Mouse (Mus musculus): ENCODE measurements around the gene Gab2.

Gab2 gene

GRCm38 (mm10) chr7:97345229-97345871, 264.0 kb downstream of the Gab2 start:
- peak; percentile 49 to 63 for DNase-seq (ENCODE audit: low spot score in 2 of 2)

DNA sequence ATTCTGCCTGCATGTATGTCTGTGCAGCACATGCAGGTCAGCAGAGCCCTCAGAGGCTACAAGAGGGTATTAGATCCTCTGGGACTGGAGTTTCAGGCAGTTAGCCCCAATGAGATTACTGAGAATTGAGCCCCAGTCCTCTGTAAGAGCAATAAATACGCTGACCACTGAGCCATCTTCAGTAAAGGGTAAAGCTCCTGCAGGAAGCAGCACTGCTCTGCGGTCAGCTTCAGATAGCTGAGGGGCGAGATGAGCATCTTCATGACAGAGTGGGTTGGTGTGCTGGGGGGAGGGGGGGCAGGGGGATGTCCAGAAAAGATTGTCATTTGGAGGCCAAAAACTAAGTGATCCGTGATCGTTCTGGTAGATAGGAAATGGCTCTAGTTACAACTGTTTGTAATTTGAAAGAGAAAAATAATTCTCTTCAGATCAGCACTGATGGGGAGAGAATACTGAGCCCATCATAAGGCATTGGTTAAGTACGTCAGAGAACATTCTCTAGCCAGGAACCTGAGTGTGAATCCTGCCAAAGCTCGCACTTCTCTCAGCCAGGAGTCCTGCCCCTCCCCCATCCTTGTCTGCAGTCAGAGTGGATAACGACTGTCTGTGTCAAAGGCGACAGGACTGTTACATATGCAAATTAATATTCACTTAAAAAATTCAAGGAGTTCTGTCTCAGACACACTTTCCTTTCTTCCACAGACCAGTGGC, 264.9 kb downstream of the Gab2 start:
- DNase-seq (ENCODE audit: low spot score in 2 of 2), result no peak

DNA sequence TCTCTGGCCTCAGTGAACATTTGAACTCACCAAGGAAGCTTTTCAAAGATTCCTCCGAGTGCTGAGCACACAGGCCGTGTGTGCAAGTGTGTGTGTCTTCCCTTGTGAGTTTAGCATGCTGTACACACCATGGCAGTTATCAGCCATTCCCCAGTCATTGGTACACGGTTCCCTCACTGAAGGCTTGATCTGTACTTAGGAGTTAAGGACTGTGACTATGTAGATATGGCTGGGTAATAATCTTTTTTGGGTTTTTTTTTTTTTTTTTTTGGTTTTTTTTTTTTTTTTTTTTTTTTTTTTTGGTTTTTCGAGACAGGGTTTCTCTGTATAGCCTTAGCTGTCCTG, 265.4 kb downstream of the Gab2 start:
- DNase-seq (ENCODE audit: low spot score in 2 of 2), result no peak

- DNase-seq (ENCODE audit: low spot score in 2 of 2), result no peak
Measured at GRCm38 (mm10) chr7:97347464-97347863, 266.1 kb downstream of the Gab2 start.

DNA sequence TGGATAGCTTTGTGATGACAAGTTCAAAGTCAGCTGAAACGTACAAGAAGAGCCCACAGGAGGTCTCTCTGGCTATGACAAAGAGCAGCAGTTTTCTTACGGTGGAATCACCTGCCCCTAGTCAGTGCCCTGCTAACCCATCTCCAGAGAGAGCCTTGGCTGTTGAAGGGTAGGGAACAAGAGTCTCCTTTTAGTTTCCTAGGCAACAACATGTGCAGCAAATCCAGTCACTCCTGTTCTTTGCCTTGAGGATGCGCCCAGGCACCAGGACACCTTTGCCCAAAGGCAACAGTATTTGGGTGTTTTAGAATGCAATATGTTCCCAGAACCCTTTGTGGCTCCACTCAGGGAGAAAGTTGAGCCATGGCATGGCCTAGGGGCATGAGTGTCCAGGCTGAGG, 266.9 kb downstream of the Gab2 start:
- no peak for DNase-seq (ENCODE audit: low spot score in 2 of 2)

GRCm38 (mm10) chr7:97348836-97349235, 267.4 kb downstream of the Gab2 start:
- DNase-seq (ENCODE audit: low spot score in 2 of 2), result no peak

- no peak for DNase-seq (ENCODE audit: low spot score in 2 of 2)
Measured at GRCm38 (mm10) chr7:97349438-97349837, 268.1 kb downstream of the Gab2 start.

- DNase-seq (ENCODE audit: low spot score in 2 of 2), result no peak
Measured at GRCm38 (mm10) chr7:97350891-97351290, 269.5 kb downstream of the Gab2 start.

- DNase-seq (ENCODE audit: low spot score in 2 of 2), result no peak
Measured at GRCm38 (mm10) chr7:97351792-97352513, 270.6 kb downstream of the Gab2 start.

DNA sequence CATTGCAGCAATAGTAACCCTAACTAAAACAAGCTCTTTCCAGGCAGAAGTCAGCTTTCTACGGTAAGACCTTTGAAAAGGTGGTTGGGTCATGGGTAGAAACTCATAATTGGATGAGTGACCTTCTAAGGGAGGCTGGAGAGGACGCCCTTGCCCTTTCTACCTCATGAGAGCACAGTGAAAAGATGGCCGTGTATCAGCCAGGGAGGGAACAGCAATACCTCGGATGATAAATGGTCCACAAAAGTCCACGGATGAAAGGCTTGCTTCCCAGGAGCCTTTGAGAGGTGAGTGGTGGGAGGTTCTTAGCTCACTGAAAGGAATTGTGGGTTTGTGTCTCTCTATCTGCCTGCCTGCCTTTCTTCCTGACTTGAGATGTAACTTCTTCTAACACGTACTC, 272.0 kb downstream of the Gab2 start:
- DNase-seq (ENCODE audit: low spot score in 2 of 2), result no peak

GRCm38 (mm10) chr7:97355068-97355841, 273.9 kb downstream of the Gab2 start:
- no peak for DNase-seq (ENCODE audit: low spot score in 2 of 2)

DNA sequence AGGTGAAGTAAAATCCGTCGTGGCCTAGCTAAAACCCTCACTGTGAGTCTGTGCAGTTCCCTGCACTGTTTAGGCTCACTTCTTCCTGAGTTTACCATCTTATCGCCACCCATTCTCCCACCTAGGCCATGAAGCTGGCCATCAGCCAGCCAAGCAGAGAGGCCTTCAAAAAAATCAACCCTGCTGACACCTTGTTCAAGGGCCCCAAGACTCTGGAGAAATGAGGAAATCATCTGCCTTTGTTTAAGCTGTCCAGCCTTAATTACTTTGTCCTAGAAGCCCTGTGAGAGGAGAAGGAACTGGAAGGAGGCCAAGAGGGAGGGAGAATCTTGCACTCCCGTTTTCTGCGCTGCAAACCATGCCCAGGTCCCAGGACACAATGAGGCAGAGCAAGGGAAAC, 274.9 kb downstream of the Gab2 start:
- no peak for DNase-seq (ENCODE audit: low spot score in 2 of 2)

GRCm38 (mm10) chr7:97356875-97357276, 275.5 kb downstream of the Gab2 start:
- no peak for DNase-seq (ENCODE audit: low spot score in 2 of 2)

DNA sequence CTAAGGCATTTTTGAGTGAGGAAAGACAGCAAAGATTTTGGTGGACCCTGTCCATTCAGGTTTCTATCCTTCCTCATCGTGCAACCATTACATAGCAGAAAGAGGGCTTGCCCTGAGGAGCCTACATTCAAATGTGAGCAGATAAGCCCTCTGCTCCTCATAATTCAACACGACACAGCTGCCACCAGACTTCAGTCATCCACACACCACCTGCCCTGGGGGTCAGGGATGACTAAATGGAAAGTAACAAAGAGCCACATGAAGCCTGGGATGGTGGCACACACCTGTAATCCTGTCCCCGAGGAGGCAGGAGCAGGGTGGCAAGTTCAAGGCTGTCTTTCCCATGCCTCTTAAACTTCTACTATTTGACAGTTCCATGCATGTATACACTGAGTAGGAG, 276.5 kb downstream of the Gab2 start:
- no peak for DNase-seq (ENCODE audit: low spot score in 2 of 2)

DNA sequence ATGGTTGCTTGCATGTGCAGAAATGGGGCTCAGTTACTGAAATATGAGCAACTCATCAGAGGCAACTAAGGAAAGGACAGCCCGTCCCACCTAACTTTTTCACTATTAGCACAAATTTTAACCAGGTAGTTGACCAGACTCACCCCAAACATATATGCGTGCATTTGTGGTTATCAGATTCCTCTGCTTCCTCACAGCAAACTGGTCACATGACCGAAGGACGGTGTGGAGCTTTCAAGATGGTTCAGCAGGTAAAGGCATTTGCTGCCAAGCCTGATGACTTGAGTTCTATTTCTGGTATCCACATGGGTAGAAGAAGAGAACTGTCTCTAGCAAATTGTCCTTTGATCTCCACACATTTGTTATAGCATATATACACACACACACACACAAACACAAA, 277.0 kb downstream of the Gab2 start:
- DNase-seq (ENCODE audit: low spot score in 2 of 2), result no peak
